Mouse (Mus musculus): ENCODE measurements at regions not wholly inside any gene's neighbourhood (a gene's known extent, or its start where the extent isn't known, plus 50 kb on each side); places are given as distances from the start of the nearest gene placed in this dataset.

- TF ChIP-seq CTCF (IDR thresholded peaks at IDR 0.05; ENCODE audit: low read depth) (no peak), EP300 (IDR thresholded peaks at IDR 0.05; ENCODE audit: low read depth) (no peak)
Measured at GRCm38 (mm10) chr13:101115296-101115695, 282.1 kb upstream of the Slc30a5 start.

Measured in liver, embryonic 14.5 days (tissue).